Mouse (Mus musculus): Measurements from ENCODE around the gene Ddhd1.

DNA sequence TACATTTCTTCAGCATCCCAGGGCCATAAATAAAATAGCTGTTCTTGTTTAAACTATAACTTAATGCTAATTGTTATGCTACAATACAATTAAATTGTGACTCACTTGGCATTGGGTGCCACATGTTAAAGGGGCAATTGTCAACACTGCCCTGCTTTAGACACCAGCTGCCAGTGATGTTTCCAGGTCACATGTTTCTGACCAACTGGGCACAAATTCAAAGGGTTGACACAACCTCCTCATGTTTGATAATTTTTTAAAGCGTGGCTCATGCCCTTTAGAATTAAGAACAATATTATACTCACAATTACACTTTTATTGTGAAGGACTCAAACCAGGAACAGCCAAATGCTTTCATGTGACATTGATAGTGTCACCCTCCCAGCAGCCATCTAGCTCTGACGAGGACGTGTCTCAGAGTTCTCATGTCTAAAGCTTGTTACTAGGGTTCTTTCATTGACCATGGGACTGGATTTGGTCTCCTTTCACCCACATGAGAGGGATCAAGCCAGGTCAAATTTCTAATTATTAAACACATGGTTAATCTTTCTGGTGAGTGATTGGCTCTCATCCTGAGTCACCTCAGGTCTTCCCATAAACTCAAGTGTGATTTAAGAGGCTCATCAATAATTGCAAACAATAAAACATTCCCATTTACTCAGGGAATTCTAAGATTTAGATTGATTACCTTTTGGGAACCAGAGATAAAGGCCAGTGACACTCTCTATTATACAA, 49.4 kb upstream of the Ddhd1 start:
- TF ChIP-seq CTCF (IDR thresholded peaks at IDR 0.05; ENCODE audit: low read depth) (no peak), EP300 (optimal IDR thresholded peaks at IDR 0.05) (no peak)

Data from stomach, postnatal 0 days (tissue).